Mouse (Mus musculus) adrenal gland, adult 18-20 months (tissue): ENCODE measurements around the gene Zfp523. TPM values are rescaled to one million over a fixed set of nuclear protein-coding genes. Genes with fewer than 3 reads are reported as not detected.
"Not testable (repeated sequence)": the region's sequence is repeated elsewhere in the genome, so short reads cannot be mapped to it uniquely, and the experiment has no call there.

Experiments
- DNase-seq, 2 experiments: peaks; one replicate each; pipeline ENCODE4 v3.0.0; 2021 to 2022; ENCODE audit warnings: low spot score in 2 of 2
- total RNA-seq, 2 experiments: library from RNA; stranded (reverse); gene quantifications; 1 replicate in 1 of 2; 2 replicates in 1 of 2; pipeline ENCODE4 v1.2.3; 2021

The Zfp523 gene
- total RNA-seq, 2 experiments from 2014 or later = 36.1 to 36.5 TPM

DNA sequence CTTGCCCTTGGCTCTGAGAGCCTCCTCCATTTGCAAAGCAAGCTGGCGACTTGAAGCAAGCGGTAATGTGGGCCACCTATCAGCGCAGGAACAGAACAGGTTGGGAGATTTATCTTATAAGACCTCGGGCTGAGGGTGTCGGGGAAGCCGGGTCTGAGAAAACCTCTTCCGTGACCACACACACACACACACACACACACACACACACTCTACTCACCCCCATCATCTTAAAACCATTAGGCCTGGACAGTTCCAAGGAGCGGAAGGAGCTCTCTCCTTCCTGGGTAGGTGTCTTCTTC is 31.3 kb downstream of the Zfp523 start:
- no peak for DNase-seq

DNA sequence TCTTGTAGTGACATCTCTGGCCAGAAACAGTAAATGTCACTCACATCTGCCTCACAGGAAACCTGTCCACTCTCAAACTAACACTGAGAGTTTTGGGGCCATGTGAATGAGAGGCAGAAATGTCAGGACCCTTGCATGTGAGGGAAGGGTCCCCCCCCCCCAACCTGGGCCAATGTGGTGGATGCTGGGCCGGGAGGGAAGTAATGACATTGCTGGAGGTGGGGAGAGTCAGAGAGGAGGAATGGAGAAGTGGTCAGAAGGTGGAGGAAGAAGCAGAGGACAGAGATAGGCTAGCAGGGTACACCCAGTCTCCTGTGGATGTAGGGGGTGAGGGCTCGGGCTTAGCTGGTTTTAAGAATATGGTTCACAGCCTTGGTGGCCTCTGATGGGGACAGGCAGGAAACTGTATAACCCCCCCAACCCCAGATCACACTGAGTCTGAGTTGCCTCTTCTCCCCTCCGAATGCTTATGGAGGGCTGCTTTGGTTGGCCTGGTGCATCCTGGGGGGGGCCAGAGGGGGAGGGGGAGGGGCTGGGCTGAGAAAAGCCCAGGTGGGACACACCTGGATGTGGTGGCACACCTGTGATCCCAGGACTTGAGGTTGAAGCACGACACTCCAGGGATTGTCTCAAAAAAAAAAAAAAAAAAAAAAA is 32.7 kb downstream of the Zfp523 start:
- no peak for DNase-seq

DNA sequence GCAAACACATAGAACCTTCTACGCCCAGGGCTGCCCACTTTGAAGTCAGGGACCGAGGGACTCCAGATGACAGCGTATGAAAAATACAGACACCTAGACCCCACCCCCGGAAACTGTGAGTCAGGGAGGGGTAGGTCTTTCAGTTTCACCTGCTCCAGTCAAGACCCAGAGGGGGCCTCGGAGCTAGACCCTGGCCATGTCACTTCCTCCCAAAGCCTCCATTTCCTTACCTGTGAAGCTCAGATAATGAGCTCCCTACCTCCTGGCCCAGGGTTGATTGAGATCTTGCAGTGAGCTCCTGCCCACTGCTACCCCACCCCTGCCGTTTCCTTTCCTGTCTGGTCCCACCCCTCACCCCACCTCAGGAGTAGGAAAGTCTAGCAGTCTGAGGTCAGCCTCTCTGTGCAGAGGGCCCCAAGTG is 35.0 kb downstream of the Zfp523 start:
- DNase-seq = no peak

- DNase-seq = no peak
Observed at GRCm38 (mm10) chr17:28212391-28212790, 35.5 kb downstream of the Zfp523 start.

GRCm38 (mm10) chr17:28213236-28213635 is 36.3 kb downstream of the Zfp523 start:
- DNase-seq = no peak

DNA sequence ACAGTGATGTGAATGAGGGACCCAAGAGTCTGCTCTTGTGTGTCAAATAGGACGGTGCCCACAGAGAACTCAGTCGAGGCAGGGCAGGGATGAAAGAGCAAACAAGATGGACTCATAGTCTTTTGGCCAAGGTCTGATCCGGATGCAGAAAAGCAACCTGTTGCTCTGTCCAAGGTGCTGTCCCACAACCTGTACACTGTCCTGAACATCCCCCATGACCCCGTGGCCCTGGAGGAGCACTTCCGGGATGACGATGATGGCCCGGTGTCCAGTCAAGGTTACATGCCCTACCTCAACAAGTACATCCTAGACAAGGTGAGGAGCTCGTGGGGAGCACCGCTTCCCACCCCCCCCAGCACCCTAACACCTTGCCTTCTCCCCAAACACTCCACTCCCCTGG is 39.9 kb downstream of the Zfp523 start:
- no peak for DNase-seq

DNA sequence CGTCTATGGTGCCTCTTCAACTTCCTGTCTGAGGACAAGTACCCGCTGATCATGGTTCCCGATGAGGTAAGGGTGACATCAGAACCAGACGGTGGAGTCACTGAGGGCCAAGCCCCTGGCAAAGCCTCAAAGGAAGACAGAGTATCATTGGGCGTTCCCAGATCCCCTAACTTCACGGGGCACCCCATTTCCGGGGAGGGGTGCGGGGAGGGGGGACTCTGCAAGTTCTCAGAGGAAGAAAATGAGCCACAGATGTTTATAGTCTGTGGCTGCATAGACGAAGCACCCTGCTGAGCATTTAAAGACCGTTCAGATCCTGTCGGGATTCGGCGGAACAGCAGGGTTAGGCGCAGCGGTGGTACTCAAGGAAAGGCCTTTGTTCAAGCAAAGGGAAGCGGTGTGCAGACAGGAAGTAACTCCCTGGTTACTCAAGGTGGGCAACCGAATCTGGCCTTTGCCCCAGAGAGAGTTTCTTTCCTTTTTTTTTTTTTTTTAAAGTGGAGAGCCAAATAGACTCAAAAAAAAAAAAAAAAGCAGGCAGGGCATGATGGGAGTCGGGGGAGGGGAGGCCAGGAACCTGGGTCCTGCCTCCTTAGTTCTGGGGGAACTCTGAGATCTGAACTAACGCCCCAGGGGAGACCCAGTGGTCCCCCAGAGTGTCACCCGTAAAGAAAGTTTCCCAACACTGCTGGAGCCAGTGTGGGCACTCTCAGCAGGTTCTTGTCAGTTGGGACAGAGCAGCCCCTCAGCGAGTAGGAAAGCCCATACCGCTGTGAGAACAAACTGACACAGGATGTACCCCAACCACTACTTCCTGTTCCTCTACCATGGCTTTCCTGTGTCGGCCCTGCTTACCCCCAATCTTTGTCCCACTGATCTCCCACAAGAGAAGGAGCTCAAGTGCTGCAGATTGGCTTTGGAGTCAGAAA is 41.1 kb downstream of the Zfp523 start:
- DNase-seq = no peak

GRCm38 (mm10) chr17:28222463-28222862 is 45.5 kb downstream of the Zfp523 start:
- not testable (repeated sequence) for DNase-seq

DNA sequence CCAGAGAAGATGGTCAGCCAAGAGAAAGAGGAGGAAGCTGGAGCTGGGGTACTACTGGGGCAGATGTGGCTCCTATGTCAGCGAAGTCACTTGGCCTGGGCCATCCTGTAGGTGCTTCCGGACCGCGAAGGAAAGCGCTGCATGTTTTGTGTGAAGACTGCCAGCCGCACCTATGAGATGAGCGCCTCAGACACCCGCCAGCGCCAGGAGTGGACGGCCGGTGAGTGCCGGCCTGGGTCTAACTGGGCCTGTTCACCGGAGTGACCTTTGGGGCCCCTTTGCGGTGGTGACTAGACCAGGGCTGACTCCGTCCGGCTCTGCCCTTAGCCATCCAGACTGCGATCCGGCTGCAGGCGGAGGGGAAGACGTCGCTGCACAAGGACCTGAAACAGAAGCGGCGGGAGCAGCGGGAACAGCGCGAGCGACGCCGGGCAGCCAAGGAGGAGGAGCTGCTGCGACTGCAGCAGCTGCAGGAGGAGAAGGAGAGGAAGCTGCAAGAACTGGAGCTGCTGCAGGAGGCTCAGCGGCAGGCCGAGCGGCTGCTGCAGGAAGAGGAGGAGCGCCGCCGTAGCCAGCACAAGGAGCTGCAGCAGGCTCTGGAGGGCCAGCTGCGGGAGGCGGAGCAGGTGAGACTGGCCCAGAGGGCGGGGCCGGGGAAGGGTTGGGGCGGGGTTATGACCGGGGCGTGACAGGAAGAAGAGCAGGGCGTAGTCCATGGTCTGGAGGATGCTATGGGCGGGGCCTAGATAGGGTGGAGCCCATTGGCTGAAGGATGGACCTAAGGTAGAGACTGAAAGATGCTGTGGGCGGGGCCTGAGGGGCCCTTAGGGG is 46.8 kb downstream of the Zfp523 start:
- peak; percentile 80 to 83 for DNase-seq

- DNase-seq = no peak
Observed at GRCm38 (mm10) chr17:28224615-28225014, 47.7 kb downstream of the Zfp523 start.

DNA sequence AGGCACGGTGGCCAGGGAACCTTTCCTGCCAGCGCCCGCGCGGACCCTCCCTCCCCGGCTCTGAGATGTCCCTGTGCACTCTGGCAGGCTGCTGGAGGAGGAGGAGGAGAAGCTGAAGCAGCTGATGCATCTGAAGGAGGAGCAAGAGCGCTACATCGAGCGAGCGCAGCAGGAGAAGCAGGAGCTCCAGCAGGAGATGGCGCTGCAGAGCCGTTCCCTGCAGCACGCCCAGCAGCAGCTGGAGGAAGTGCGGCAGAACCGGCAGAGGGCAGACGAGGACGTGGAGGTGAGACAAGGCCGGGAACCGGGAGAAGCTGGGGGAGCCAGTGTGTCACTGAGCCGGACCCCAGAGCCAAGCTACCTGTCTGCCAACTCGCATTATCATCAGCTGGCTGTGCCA is 49.1 kb downstream of the Zfp523 start:
- DNase-seq = peak; percentile 89 to 91

DNA sequence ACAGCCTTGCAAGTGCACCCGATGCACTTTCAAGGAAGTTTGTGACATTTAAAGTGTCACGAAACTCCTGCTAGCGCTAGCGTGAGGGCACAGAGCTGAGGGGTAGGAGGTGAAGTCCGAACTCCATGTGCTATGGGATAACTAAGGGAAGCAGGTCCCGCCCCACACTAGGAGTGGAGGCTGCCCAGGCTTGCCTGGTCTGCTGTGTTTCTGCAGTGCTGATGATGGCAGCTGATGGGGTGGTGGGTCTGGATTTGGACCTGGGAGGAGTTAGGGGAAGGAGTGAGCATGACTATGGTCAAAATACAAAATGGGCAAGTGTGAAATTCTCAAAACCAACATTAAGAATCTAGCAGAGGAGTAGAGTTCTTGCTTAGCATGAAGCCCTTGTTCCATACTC is 53.6 kb downstream of the Zfp523 start:
- DNase-seq = no peak

- DNase-seq = no peak
Observed at GRCm38 (mm10) chr17:28231026-28231736, 54.3 kb downstream of the Zfp523 start.

GRCm38 (mm10) chr17:28232475-28233060 is 55.6 kb downstream of the Zfp523 start, which contains the start of gene Ppard:
Gene Ppard (plus strand): TSS chr17:28232700.
- peak; percentile 98 to 99 for DNase-seq

DNA sequence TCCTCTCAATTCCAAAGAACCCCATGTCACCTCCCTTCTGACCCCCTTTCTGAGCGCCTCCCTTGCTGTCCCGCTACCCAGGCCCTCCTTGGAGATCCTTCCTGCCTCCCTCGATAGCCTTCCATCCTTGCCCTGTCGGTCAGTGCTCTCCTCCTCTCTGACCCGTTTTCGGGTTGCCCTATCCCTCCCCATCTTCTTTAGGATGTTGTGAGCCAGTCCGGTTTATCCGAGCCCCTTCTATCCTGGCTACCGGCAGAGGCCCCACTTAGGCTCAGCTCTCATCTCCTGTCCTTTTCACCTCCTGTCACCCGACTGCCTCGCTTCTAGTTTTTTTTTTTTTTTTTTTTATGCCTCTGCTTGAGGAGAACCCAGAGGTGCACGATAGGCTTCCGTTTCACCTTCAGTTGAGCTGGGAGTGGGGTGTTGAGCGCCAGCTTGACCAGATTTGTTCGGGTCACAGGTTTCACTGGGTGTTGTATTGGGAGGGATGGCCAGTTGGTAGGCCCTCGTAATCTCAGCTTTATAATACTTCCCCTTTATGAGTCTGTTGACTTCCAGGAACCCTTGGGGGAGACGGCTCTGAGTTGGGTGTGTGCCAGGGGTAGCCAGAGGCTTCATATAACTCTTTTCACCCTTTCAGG is 56.3 kb downstream of the Zfp523 start:
- DNase-seq = no peak

- no peak for DNase-seq
Observed at GRCm38 (mm10) chr17:28234641-28235040, 57.7 kb downstream of the Zfp523 start.

GRCm38 (mm10) chr17:28235982-28236635 is 59.2 kb downstream of the Zfp523 start:
- no peak for DNase-seq

- DNase-seq = no peak
Observed at GRCm38 (mm10) chr17:28236636-28237015, 59.7 kb downstream of the Zfp523 start.

DNA sequence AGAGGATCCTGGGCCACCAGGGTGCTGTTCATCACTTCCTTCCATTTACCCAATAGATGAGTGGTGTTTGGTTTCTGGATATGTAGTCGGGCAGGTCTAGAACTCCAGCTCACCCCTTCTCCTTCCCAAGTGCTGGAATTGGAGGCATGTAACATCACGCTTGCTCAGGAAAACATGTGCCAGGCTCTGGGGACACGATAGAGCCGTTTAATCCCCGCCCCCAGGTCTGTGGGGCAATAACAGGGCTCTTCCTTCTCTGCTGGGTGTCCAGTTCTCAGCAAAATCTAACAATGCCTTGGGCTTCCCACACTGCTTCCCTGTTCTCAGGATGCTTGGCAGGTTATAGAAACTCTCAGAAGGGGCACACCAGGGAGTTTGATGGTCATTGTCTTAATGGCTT is 60.4 kb downstream of the Zfp523 start:
- DNase-seq = no peak

GRCm38 (mm10) chr17:28237874-28238273 is 60.9 kb downstream of the Zfp523 start:
- no peak for DNase-seq
